Mouse (Mus musculus) midbrain, postnatal 0 days (tissue): ENCODE data around the gene Eif2ak3. TPM values are rescaled to one million over a fixed set of nuclear protein-coding genes. Genes with fewer than 3 reads are reported as not detected.

Experiments
- ATAC-seq: fragments of 200-750 bp; cut with Nextera tagmentation; 2 replicates; pipeline ENCODE4 v1.8.0; 2017; ENCODE audit warnings: moderate number of reproducible peaks, mild to moderate bottlenecking, moderate TSS enrichment, moderate library complexity; ENCODE audit not compliant: low FRiP score
- DNase-seq: peaks from one replicate; pipeline ENCODE4 v3.0.0-alpha.2; 2015; ENCODE audit warnings: low spot score
- H3K27ac ChIP-seq: fragments of 300-500 bp; sonication (generic); 2 replicates; pipeline ENCODE4 v1.5.1; 2014; ENCODE audit warnings: low read depth, mild to moderate bottlenecking, low read length, mixed read lengths
- H3K27me3 ChIP-seq: fragments of 300-500 bp; sonication (generic); 2 replicates; pipeline ENCODE4 v1.6.1; 2014; ENCODE audit warnings: low read length, control low read depth, mixed read lengths; ENCODE audit not compliant: insufficient read depth
- H3K36me3 ChIP-seq: fragments of 300-500 bp; sonication (generic); 2 replicates; pipeline ENCODE4 v1.6.1; 2014; ENCODE audit warnings: low read length, control low read depth, mixed read lengths; ENCODE audit not compliant: insufficient read depth
- H3K4me1 ChIP-seq: fragments of 300-500 bp; sonication (generic); 2 replicates; pipeline ENCODE4 v1.6.1; 2014; ENCODE audit warnings: mild to moderate bottlenecking, control low read depth, antibody characterized with exemption, low read length, mixed read lengths; ENCODE audit not compliant: insufficient read depth
- H3K4me2 ChIP-seq: fragments of 300-500 bp; sonication (generic); 2 replicates; pipeline ENCODE4 v1.6.1; 2014; ENCODE audit warnings: low read depth, mild to moderate bottlenecking, low read length, mixed read lengths; ENCODE audit not compliant: poor library complexity, severe bottlenecking
- H3K4me3 ChIP-seq: fragments of 300-500 bp; sonication (generic); 2 replicates; pipeline ENCODE4 v1.5.1; 2014; ENCODE audit warnings: low read depth, mild to moderate bottlenecking, low read length, moderate library complexity
- H3K9ac ChIP-seq: fragments of 300-500 bp; sonication (generic); replicated peaks from 2 replicates; pipeline ENCODE4 v1.6.1; 2014; ENCODE audit warnings: mild to moderate bottlenecking, low read length, moderate library complexity, mixed read lengths; ENCODE audit not compliant: poor library complexity, severe bottlenecking
- H3K9me3 ChIP-seq: fragments of 300-500 bp; sonication (generic); 2 replicates; pipeline ENCODE4 v1.6.1; 2016; ENCODE audit warnings: low read length, control low read depth
- CTCF ChIP-seq: IDR thresholded peaks from 2 replicates; pipeline ENCODE4 v1.5.1; 2016; ENCODE audit warnings: antibody characterized with exemption, mild to moderate bottlenecking
- WGBS: fragments of 180-500 bp; shearing (Covaris S2); extraction: QIAGEN DNeasy Blood & Tissue Kit; methylation state at CpG from one replicate; pipeline ENCODE4 v1.1.7; 2014; 5-methylcytosine and 5-hydroxymethylcytosine counted together
- polyA plus RNA-seq: library from polyadenylated mRNA; unstranded; fragments of >200 nt; fragmentation: Nextera tagmentation; extraction: Ambion mirVana; gene quantifications from 2 replicates; pipeline ENCODE4 v1.2.1, GENCODE M21; 2015
- total RNA-seq: library from RNA; depleted of rRNA; stranded (reverse); fragments of >200 nt; gene quantifications from 2 replicates; pipeline ENCODE4 v1.2.3, GENCODE M21; 2014; rRNA removed

Eif2ak3 gene
- total RNA-seq (19.3 and 25.1 TPM in 2 replicates), polyA plus RNA-seq (7.7 TPM in 2 replicates)

DNA sequence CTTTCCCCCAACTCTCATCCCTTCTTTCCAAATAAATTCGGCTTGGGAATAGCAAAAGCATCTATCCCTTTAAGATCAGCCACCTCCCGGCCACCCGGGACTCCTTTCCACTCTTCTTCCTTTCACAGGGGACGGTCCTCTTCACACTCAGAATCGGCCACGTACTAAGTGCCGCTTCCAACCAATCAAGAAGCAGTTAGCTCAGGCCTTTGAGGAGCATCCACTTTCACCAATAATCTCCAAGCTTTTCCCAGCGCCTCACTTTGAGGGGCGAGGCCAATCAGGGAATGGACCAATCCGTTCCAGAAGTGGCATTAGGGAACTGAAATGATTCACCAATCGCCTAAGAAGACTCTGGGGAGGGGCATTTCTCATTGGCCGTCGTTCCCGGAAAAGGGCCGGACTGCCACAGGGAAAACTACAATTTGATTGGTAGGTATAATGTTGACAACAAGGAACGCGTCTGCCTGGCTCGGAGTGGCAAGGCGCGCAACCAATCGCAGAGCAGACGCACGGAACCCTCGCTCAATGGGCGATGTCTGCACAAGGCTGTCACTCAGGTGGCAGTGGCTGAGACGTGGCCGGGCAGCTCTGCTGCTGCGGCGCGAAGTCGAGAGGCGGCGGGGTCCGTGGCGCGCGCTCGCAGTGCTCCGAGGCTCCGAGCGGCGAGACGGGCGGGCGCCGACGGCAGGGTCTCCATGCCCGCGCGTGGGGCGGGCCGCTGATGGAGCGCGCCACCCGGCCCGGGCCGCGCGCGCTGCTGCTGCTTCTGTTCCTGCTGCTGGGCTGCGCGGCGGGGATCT is at the start of gene Eif2ak3:
Gene Eif2ak3, plus strand, starts transcription at position 514 of the 803 bp plus-strand sequence.
- WGBS, result 1% methylated on average over 59 of the region's 63 CpGs
- no peaks in the 10 kb centered on the region for H3K36me3 ChIP-seq
- TF ChIP-seq CTCF, result no peak
- no peaks in the 10 kb centered on the region for H3K9me3 ChIP-seq
- DNase-seq (peak; percentile 100), ATAC-seq (peak; percentile 99)
- peak within 1 kb of the TSS; percentile 70 for H3K4me2 ChIP-seq
- peak within 1 kb of the TSS; percentile 87 for H3K4me3 ChIP-seq
- H3K4me1 ChIP-seq, result peaks cover 14% of the 10 kb centered on the region; the same call in 1 of the 2 replicates
- H3K9ac ChIP-seq, result peak within 1 kb of the TSS; percentile 68
- H3K27ac ChIP-seq, result peak within 1 kb of the TSS; percentile 85
- no peaks in the 10 kb centered on the region for H3K27me3 ChIP-seq

GRCm38 (mm10) chr6:70796940-70797339 is 47.4 kb upstream of the Eif2ak3 start:
- Histone ChIP-seq H3K27ac (no peak overlapping the region), H3K36me3 (no peaks in the 10 kb centered on the region), H3K9me3 (no peaks in the 10 kb centered on the region), H3K4me1 (peaks cover 4% of the 10 kb centered on the region), H3K4me3 (no peak overlapping the region), H3K9ac (no peak overlapping the region), H3K27me3 (no peaks in the 10 kb centered on the region), H3K4me2 (no peak overlapping the region)
- 78% methylated on average over 6 of the region's 6 CpGs for WGBS
- no peak for TF ChIP-seq CTCF
- no peak for ATAC-seq
- DNase-seq, result no peak

GRCm38 (mm10) chr6:70797581-70798251 is 46.6 kb upstream of the Eif2ak3 start:
- Histone ChIP-seq H3K27ac (no peak overlapping the region), H3K36me3 (no peaks in the 10 kb centered on the region), H3K4me3 (no peak overlapping the region), H3K4me1 (peaks cover 2% of the 10 kb centered on the region), H3K9me3 (no peaks in the 10 kb centered on the region), H3K4me2 (no peak overlapping the region), H3K9ac (no peak overlapping the region), H3K27me3 (no peaks in the 10 kb centered on the region)
- peak; percentile 47 for DNase-seq
- TF ChIP-seq CTCF, result peak; percentile 74
- 24% methylated on average over 9 of the region's 9 CpGs for WGBS
- ATAC-seq, result 0 out of 2 replicates have a peak, but pooled peaks have one; percentile 44

- Histone ChIP-seq H3K4me3 (no peak overlapping the region), H3K9ac (no peak overlapping the region), H3K27me3 (no peaks in the 10 kb centered on the region), H3K9me3 (no peaks in the 10 kb centered on the region), H3K4me2 (0 out of 2 replicates have a peak overlapping the region, but pooled peaks have one; percentile 4), H3K4me1 (no peaks in the 10 kb centered on the region), H3K27ac (no peak overlapping the region), H3K36me3 (no peaks in the 10 kb centered on the region)
- peak; percentile 57; the same call in 1 of the 2 replicates for ATAC-seq
- TF ChIP-seq CTCF, result peak; percentile 84
- DNase-seq, result peak; percentile 84
- WGBS, result 31% methylated on average over 3 of the region's 3 CpGs
These were observed 39.7 kb upstream of the Eif2ak3 start for GRCm38 (mm10) chr6:70804632-70805031.

DNA sequence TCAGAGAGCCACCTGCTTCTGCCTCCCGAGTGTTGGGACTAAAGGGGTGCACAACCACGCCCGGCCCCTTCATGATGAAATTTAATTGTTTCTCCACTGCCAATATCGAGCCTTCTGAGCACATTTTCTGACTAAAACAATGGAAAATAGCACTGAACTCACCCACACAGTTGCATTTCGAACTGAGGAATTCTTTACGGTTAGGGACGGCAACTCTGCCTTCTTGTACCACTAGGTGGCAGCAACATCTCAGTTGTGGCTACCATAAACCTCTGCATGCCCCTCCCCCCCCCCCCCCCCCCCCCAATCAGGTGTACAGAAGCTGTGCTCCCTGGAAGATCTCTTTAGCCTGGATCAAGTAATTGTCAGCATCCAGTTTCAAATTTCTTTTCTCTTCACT is 39.0 kb upstream of the Eif2ak3 start:
- no peaks in the 10 kb centered on the region for H3K27me3 ChIP-seq
- H3K9me3 ChIP-seq, result no peaks in the 10 kb centered on the region
- 11% methylated on average over 7 of the region's 7 CpGs for WGBS
- H3K4me2 ChIP-seq, result peak overlapping the region; percentile 42
- no peak overlapping the region for H3K4me3 ChIP-seq
- ATAC-seq, result peak; percentile 75
- DNase-seq, result peak; percentile 82
- TF ChIP-seq CTCF, result peak; percentile 70
- no peak overlapping the region for H3K27ac ChIP-seq
- H3K36me3 ChIP-seq, result no peaks in the 10 kb centered on the region
- H3K9ac ChIP-seq, result no peak overlapping the region
- H3K4me1 ChIP-seq, result no peaks in the 10 kb centered on the region
